Mouse (Mus musculus) spleen, postnatal 36 days (tissue): ENCODE data around the gene Palld.

Source experiments
- DNase-seq, 2 experiments: peaks; one replicate each; pipeline ENCODE4 v3.0.0; 2022; ENCODE audit warnings: low spot score in 2 of 2, mixed read lengths in 1 of 2

The Palld gene

GRCm38 (mm10) chr8:61775936-61776335 lies 126.6 kb downstream of the Palld start:
- no peak for DNase-seq

GRCm38 (mm10) chr8:61774161-61774560 lies 128.3 kb downstream of the Palld start:
- DNase-seq: no peak

GRCm38 (mm10) chr8:61773595-61774088 lies 128.8 kb downstream of the Palld start:
- DNase-seq: no peak

GRCm38 (mm10) chr8:61771328-61771727 lies 131.2 kb downstream of the Palld start:
- DNase-seq: no peak

DNA sequence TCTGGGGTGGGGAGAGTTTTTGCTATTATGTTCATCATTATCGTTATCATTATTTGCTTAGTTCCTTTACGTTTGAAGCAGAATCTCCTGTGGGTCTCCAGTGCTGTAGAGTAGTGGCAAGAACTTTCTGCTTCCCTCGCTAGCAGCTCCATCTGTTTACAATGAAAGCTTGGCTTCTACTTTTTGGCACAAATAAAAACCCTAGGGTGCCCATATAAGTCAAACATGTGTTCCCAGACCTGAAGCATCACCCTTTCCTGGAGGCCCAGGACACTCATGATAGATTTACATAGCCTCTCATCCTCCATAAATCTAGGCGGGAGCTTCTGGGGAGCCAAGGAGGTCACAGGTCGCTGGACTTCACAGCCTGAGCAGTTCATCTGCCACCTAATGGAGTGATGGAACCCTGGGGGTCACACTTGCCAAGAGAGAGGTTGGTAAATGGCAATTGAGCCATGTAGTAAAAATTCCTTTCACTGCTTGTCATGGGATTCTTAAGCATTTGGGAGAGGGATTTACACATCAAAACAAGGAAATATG lies 133.1 kb downstream of the Palld start:
- no peak for DNase-seq

DNA sequence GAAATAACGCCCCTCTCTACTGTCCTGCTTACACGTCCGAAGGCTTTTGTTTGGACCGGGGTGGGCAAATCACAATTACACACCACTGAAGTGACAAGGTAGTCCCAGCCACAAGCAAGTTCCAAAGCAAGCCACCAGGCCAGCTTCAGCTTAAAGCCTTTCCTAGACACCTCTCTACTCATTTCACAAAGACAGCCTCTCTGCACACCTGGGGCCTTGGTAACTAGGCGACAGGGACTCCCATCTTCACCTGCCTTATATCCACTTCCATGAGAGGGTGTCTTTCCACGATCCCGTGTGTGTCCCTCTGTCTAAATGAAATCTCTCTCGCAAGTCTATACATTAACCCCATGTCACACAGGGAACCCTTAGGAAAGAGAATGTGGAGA lies 142.3 kb downstream of the Palld start:
- no peak for DNase-seq

- no peak for DNase-seq
These were observed 142.9 kb downstream of the Palld start for GRCm38 (mm10) chr8:61759327-61760189.

- DNase-seq: no peak
These were observed 143.7 kb downstream of the Palld start for GRCm38 (mm10) chr8:61758686-61759326.

- DNase-seq: no peak
These were observed 145.2 kb downstream of the Palld start for GRCm38 (mm10) chr8:61756971-61757965.

- no peak for DNase-seq
These were observed 147.3 kb downstream of the Palld start for GRCm38 (mm10) chr8:61755186-61755585.

- no peak for DNase-seq
These were observed 155.4 kb downstream of the Palld start for GRCm38 (mm10) chr8:61747070-61747469.

- no peak for DNase-seq
These were observed 157.1 kb downstream of the Palld start for GRCm38 (mm10) chr8:61745181-61745980.

DNA sequence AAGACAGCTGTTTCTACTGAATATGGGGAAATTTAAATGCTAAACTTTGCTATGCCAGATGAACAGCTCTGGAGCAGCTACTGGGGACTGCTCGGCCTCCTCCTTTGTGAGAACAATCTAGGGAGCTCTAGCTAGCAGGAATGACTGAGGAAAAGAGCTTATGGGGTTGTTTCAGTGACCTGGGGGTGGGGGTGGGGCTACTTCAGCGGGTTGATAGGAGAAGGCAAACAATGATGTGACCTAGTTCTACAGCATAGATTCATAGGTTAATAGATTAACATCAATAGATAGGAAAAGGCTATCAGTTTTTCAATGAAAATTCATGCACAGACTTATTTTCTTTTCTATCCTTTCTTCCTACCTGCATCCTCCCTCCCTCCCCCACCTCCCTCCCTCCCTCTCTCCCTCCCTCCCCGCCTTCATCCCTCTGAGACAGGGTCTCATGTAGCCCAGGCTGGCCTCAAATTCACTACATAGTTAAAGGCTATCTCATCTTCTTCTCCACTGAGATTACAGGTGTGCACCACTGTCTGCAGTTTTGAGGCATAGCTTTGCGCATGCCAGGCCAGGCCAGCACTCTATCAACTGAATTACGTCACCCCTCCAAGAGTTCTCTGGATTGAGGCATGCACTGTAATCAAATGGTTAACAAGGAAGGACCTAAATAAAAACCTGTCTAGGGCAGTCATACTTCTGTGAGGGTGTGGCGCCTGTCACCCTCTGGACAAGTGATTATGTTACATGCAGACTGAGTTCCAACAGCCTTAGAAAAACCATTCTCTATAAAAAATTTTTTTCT lies 158.5 kb downstream of the Palld start:
- DNase-seq: no peak

DNA sequence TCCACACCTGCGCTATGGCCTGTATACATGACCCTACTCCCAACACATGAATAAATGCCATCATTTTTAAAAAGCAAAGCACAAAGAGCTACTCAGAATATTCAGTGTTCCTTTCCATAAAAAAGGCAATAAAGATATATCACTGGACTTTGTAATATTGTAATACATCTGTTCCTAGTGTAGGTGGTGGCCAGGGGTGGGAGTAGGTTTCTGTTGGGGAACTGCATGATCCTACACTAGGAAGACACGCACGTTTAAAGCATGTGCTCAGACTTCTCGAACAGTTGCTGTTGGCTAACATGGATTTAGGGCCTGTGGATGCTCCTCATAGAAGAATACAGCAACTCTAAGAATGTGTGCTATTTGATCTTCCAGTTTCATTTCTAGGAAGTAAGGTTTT lies 165.0 kb downstream of the Palld start:
- DNase-seq: no peak

DNA sequence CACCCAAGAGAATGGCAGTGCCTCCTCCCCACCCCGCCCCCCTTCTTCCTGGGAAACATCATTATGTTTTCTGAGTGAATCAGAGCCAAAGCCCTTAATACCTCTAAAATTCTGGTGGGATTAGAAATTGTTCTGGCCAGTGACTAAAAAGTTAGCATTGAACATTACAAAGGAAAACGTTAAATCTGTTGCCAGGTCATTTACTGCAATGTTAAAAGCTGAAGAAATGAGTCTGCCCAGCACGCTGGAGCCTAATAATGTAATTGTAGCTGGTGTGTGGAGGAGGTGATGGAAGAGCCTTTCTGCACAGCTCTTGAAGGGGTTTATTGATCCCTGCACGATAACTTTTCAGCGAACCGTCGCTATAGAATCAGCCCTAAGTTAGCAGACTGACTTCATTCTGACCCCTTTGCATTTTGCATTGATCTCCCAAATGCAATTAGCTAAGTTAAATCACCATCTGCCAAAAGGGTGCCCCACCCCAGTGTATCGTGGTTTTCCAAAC lies 165.7 kb downstream of the Palld start:
- DNase-seq: no peak

GRCm38 (mm10) chr8:61736117-61736516 lies 166.4 kb downstream of the Palld start:
- DNase-seq: no peak

DNA sequence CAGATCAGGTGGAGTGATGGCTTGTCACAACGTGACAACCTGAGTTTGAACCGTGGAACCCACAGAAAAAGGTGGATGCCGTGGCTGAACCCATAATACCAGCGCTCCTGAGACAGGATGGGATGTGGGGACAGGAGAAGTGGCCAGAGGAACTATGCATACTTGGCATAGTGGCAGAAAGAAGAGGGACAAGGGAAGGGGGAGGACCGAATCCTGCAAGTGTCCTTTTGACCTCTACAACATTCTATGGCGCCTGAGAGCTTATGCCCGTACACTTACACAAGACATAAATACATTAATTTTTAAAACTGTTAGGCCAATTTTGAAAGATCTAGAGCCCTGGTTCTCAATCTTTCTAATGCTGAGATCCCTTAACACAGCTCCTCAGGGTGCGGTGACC lies 168.3 kb downstream of the Palld start:
- no peak for DNase-seq

DNA sequence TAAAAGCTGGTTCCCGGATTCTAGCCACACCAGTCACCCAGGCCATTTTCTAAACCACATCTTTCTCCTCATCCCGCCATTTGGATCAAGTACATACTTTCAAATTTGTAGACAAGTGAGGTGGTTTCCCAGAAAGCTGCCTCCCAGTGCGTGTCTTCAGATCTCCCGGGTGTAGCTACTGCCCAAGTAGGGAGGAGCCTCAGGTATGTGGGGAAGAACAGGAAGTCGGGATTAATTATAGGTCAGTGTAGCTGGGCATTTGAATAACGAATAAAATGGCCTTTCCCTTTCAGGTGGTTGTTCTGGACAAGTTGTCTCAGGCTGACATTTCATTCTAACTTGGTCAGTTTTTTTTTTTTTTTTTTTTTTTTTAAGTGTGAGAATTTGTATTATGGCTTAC lies 170.3 kb downstream of the Palld start:
- DNase-seq: no peak

DNA sequence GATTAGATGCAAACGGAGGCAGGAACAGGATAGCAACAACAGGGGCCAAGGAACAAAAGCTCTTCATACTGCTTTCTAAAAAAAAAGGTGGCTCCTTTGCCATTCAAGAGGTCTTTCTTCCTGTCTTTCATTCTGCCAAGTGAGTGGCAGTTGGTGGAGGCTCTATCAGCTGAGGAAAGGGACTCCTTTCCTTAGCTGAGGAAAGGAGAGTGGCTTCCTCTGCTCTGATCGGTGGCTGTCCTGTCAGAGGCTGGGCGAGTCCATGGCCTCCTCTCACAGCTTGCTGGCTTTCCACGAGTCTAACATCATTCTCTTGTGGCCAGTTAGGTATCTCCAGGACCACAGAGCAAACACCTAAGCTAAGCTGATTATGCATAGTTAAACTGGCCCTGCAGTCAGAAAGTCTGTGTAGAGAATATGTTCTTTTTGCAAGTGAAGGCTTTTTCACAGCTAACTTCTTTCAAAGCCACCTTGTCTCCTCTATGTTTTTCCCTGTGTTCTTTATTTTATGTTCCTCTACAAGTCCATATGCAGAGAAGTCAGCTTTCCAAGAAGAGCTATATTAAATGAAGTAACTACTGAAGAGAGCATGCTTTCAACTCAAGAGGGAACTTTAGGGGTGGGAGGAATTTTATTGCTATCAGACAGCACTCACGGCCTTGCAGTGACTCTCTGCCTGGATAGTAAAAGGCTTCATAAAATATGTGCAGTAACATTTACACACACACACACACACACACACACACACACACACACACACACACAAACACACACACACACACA lies 171.0 kb downstream of the Palld start:
- no peak for DNase-seq
